Mouse (Mus musculus) G1E (cell line): ENCODE results near the gene Ttc5. TPM values are rescaled to one million over a fixed set of nuclear protein-coding genes. Genes with fewer than 3 reads are reported as not detected.

ENCODE experiments used
- ATAC-seq: 2 replicates; pipeline ENCODE4 v1.8.0; 2016; ENCODE audit warnings: mild to moderate bottlenecking; ENCODE audit not compliant: insufficient number of reproducible peaks, poor library complexity, low FRiP score, severe bottlenecking; ENCODE audit errors: extremely low read depth
- DNase-seq: peaks from one replicate; pipeline ENCODE4 v3.0.0; 2012; ENCODE audit warnings: low spot score
- H3K27me3 ChIP-seq: 2 replicates; pipeline ENCODE4 v1.6.1; 2012; ENCODE audit warnings: mild to moderate bottlenecking, low read length, inconsistent platforms; ENCODE audit not compliant: insufficient read depth
- H3K36me3 ChIP-seq: replicated peaks from 2 replicates; pipeline ENCODE3; 2012; ENCODE audit warnings: mild to moderate bottlenecking, inconsistent platforms
- H3K4me1 ChIP-seq: 2 replicates; pipeline ENCODE4 v1.6.1; 2012; ENCODE audit warnings: low read depth, low read length, inconsistent platforms, mixed read lengths; ENCODE audit not compliant: insufficient read depth
- H3K4me3 ChIP-seq: 2 replicates; pipeline ENCODE4 v1.5.1; 2012; ENCODE audit warnings: low read depth, mild to moderate bottlenecking, inconsistent platforms, low read length, moderate library complexity, mixed read lengths
- H3K9me3 ChIP-seq: replicated peaks from 2 replicates; pipeline ENCODE4 v1.6.1; 2012; ENCODE audit warnings: inconsistent platforms
- CTCF ChIP-seq: IDR thresholded peaks from 2 replicates; pipeline ENCODE4 v1.5.1; 2012; ENCODE audit warnings: low read depth, low read length, inconsistent platforms, mixed read lengths
- GATA1 ChIP-seq: IDR thresholded peaks from 2 replicates; pipeline ENCODE4 v1.6.1; 2012; ENCODE audit warnings: borderline replicate concordance, low read length, inconsistent platforms, mixed read lengths
- GATA2 ChIP-seq: IDR thresholded peaks from 2 replicates; pipeline ENCODE4 v1.6.1; 2012; ENCODE audit warnings: low read depth, low read length, inconsistent platforms, borderline replicate concordance
- POLR2AphosphoS5 ChIP-seq: IDR thresholded peaks from 2 replicates; pipeline ENCODE4 v1.6.1; 2012; ENCODE audit warnings: low read depth, low read length, inconsistent platforms; ENCODE audit not compliant: insufficient replicate concordance
- TAL1 ChIP-seq: conservative IDR thresholded peaks from 2 replicates; pipeline ENCODE4 v1.6.1; 2012; ENCODE audit warnings: low read depth, low read length, inconsistent platforms, mixed read lengths
- polyA plus RNA-seq: library from polyadenylated mRNA; stranded (reverse); fragments of >175 nt; gene quantifications from 2 replicates; pipeline ENCODE4 v1.2.3, GENCODE M21; 2012
- total RNA-seq, 2 experiments: library from RNA; stranded (forward) in 1 of 2; stranded (reverse) in 1 of 2; fragments of 200-1000 nt in 1 of 2; fragments of >200 nt in 1 of 2; fragmentation: Nextera tagmentation in 1 of 2; gene quantifications; 2 replicates each; pipeline ENCODE4 v1.2.3; 2014 to 2017

Ttc5 gene
- total RNA-seq (2014; fragmentation: Nextera tagmentation) = 36.6 and 45.8 TPM in 2 replicates
- 43.4 and 45.2 TPM in 2 replicates for total RNA-seq (2017)
- polyA plus RNA-seq = 26.5 and 40.2 TPM in 2 replicates

DNA sequence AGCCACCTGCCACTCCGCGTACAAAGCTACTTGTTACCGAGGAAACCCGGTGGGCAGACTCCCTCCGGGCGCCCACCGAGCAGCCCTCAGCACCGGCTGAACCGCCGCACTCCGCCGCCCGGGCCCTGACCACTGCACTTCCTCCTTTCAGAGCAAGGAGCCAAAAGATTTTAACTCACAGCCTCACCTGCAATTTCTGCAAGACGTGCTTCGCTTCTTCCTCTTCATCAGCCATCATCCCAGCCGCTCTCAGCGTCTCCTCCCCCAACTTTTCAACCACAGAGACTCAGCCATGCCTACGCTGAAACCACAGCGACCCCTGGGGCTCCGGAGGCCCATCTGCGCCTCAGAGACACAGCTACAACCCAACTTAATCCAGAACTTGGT, at the start of gene Ttc5:
Gene Ttc5, minus strand, starts transcription at position 269 of the 387 bp plus-strand sequence.
- no peaks in the 10 kb centered on the region for H3K9me3 ChIP-seq
- ATAC-seq = peak; percentile 70

DNA sequence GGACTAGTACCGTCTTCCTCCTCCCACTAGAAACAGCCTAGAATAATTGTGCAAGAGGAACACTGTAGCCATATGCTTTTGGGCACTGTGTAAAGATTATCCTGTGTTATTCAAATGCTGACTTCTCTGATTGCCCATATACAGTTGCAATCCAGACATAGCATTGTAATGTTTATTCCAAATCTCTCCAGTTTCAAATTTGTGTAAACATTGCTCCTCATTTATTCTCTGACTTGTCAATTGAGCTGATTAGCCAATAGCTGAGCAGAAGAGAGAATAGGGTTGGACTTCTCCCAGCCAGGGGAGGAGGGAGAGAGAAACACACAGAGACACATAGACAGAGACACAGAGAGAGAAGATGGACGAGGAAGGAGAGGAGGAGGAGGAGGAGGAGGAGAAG, 49.1 kb upstream of the Ttc5 start:
- H3K36me3 ChIP-seq = peaks cover 85% of the 10 kb centered on the region
- no peak overlapping the region for H3K4me3 ChIP-seq
- no peak for ATAC-seq
- peaks cover 10% of the 10 kb centered on the region for H3K4me1 ChIP-seq
- DNase-seq = no peak
- TF ChIP-seq CTCF = no peak
- no peak for TF ChIP-seq POLR2AphosphoS5
- TF ChIP-seq GATA2 = no peak
- no peak for TF ChIP-seq TAL1
- no peak for TF ChIP-seq GATA1
- no peaks in the 10 kb centered on the region for H3K27me3 ChIP-seq
- H3K9me3 ChIP-seq = no peaks in the 10 kb centered on the region

More for the DNA sequence above, at the start of gene Ttc5:
- Histone ChIP-seq H3K4me3 (peak within 1 kb of the TSS; percentile 87), H3K4me1 (peaks cover 16% of the 10 kb centered on the region), H3K27me3 (no peaks in the 10 kb centered on the region), H3K36me3 (peaks cover 47% of the 10 kb centered on the region)
- TF ChIP-seq CTCF (peak; percentile 72; the same call in 1 of the 2 replicates), POLR2AphosphoS5 (no peak)
- peak; percentile 66 for DNase-seq

DNA sequence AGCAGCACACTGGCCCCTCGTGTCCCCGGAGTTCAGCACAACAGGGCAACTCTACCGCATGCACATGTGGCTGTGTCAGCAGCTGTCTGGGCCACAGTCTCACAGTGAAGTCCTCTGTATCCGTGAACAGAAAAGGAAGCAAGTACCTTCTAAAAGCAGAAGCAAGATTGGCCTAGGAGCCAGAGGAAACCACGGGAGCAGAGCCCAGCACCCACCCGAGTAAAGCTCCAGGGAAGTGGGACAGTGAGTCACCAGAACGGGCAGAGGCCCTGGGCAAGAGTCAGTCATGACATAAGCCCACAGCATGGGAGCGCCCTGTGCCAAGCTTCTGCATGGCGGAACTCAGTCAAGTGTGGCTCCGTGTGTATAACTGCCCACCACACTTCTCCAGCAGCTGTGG, 48.6 kb upstream of the Ttc5 start:
- Histone ChIP-seq H3K9me3 (no peaks in the 10 kb centered on the region), H3K36me3 (peaks cover 85% of the 10 kb centered on the region), H3K4me1 (peaks cover 11% of the 10 kb centered on the region), H3K4me3 (no peak overlapping the region), H3K27me3 (no peaks in the 10 kb centered on the region)
- ATAC-seq = no peak
- no peak for TF ChIP-seq CTCF
- no peak for TF ChIP-seq TAL1
- TF ChIP-seq GATA1 = no peak
- no peak for TF ChIP-seq POLR2AphosphoS5
- no peak for TF ChIP-seq GATA2
- DNase-seq = no peak

DNA sequence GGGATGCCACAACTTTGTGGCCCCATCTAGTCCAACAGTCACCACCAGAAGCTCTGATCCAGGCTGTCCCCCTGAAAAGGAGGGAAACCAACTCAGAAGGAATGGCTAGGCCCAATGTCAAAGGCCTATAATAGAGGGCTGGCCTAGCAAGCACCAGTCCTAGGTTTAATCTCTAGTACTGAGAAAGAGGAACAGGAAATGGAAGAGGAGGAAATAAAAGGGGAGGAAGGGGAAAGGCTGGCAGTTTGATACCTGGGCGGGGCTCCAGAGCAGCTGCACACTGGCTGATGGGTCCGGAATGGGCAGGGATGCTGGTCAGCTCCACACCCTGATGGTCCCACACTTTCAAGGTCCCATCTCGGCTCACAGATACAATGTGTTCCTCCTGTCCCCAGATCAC, 44.6 kb upstream of the Ttc5 start:
- peaks cover 11% of the 10 kb centered on the region for H3K4me1 ChIP-seq
- peaks cover 80% of the 10 kb centered on the region for H3K36me3 ChIP-seq
- H3K27me3 ChIP-seq = no peaks in the 10 kb centered on the region
- no peaks in the 10 kb centered on the region for H3K9me3 ChIP-seq
- no peak for TF ChIP-seq TAL1
- TF ChIP-seq POLR2AphosphoS5 = no peak
- no peak for TF ChIP-seq CTCF
- no peak for TF ChIP-seq GATA2
- TF ChIP-seq GATA1 = no peak
- ATAC-seq (peak; percentile 63), DNase-seq (peak; percentile 22)
- peak overlapping the region; percentile 39 for H3K4me3 ChIP-seq

DNA sequence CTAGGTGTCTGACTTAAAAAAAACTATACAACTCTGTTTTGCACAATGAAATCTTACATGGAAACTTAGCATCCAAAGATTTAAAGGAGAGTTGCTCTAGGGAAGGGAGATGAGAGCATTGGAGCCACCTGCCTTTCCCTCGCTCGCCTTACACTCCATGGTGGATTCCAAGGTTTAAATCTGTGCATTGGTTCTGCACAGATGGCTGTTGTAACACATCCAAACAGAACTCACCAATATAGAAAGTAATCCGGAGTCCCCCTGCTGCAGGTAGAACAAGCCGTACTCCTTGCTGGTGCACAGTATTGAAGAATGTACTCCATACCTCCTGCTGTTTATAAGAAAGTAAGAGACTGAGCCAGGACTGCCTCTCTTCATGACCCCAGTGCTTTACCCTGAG, 41.3 kb upstream of the Ttc5 start:
- H3K4me1 ChIP-seq = peaks cover 17% of the 10 kb centered on the region
- H3K27me3 ChIP-seq = no peaks in the 10 kb centered on the region
- no peak overlapping the region for H3K4me3 ChIP-seq
- H3K9me3 ChIP-seq = no peaks in the 10 kb centered on the region
- DNase-seq (no peak), ATAC-seq (no peak)
- peaks cover 84% of the 10 kb centered on the region for H3K36me3 ChIP-seq
- TF ChIP-seq GATA1 (no peak), GATA2 (no peak), POLR2AphosphoS5 (no peak), CTCF (no peak), TAL1 (no peak)

- Histone ChIP-seq H3K27me3 (no peaks in the 10 kb centered on the region), H3K36me3 (peaks cover 85% of the 10 kb centered on the region), H3K4me3 (no peak overlapping the region), H3K9me3 (no peaks in the 10 kb centered on the region), H3K4me1 (peaks cover 6% of the 10 kb centered on the region)
- ATAC-seq (no peak), DNase-seq (no peak)
- TF ChIP-seq POLR2AphosphoS5 (no peak), CTCF (no peak), GATA1 (no peak), GATA2 (no peak)
Observed at GRCm38 (mm10) chr14:50824219-50824618, 38.9 kb upstream of the Ttc5 start.

- peaks cover 6% of the 10 kb centered on the region for H3K4me1 ChIP-seq
- no peaks in the 10 kb centered on the region for H3K9me3 ChIP-seq
- no peaks in the 10 kb centered on the region for H3K27me3 ChIP-seq
- no peak overlapping the region for H3K4me3 ChIP-seq
- peaks cover 84% of the 10 kb centered on the region for H3K36me3 ChIP-seq
- TF ChIP-seq GATA1 = no peak
- no peak for TF ChIP-seq POLR2AphosphoS5
- no peak for TF ChIP-seq TAL1
- TF ChIP-seq CTCF = no peak
- no peak for TF ChIP-seq GATA2
- ATAC-seq = peak; percentile 34; the same call in 1 of the 2 replicates
- DNase-seq = no peak
Observed at GRCm38 (mm10) chr14:50823240-50823639, 37.9 kb upstream of the Ttc5 start.
